Mouse (Mus musculus): ENCODE data around the gene Csnk2a2. TPM values are rescaled to one million over a fixed set of nuclear protein-coding genes. Genes with fewer than 3 reads are reported as not detected.

Csnk2a2 gene
- polyA plus RNA-seq, 1 experiment from 2014 or later, result 11.1 TPM

- no peak for ATAC-seq (ENCODE audit: insufficient number of reproducible peaks, low FRiP score, low TSS enrichment, low read depth)
- whole genome bisulfite sequencing, result 66% methylated on average over 5 of the region's 5 CpGs
- no peaks in the 10 kb centered on the region for H3K36me3 ChIP-seq
- 0 out of 2 replicates have a peak, but pooled peaks cover 3% of the 10 kb centered on the region for H3K4me1 ChIP-seq
- H3K27me3 ChIP-seq, result no peaks in the 10 kb centered on the region
- H3K4me2 ChIP-seq, result no peak overlapping the region
- H3K27ac ChIP-seq, result no peak overlapping the region
- no peak overlapping the region for H3K9ac ChIP-seq
- H3K4me3 ChIP-seq, result no peak overlapping the region
- no peaks in the 10 kb centered on the region for H3K9me3 ChIP-seq
Observed at GRCm38 (mm10) chr8:95504835-95505234, 15.0 kb upstream of the Csnk2a2 start.

GRCm38 (mm10) chr8:95502431-95502830 is 12.6 kb upstream of the Csnk2a2 start:
- Histone ChIP-seq H3K4me1 (no peaks in the 10 kb centered on the region), H3K27ac (no peak overlapping the region), H3K9ac (no peak overlapping the region), H3K27me3 (no peaks in the 10 kb centered on the region), H3K36me3 (no peaks in the 10 kb centered on the region), H3K4me3 (no peak overlapping the region), H3K9me3 (no peaks in the 10 kb centered on the region), H3K4me2 (no peak overlapping the region)
- 71% methylated on average over 7 of the region's 7 CpGs for WGBS
- ATAC-seq (ENCODE audit: insufficient number of reproducible peaks, low FRiP score, low TSS enrichment, low read depth), result no peak

- WGBS, result 96% methylated on average over 5 of the region's 5 CpGs
- Histone ChIP-seq H3K4me1 (no peaks in the 10 kb centered on the region), H3K27ac (no peak overlapping the region), H3K4me2 (no peak overlapping the region), H3K4me3 (no peak overlapping the region), H3K36me3 (no peaks in the 10 kb centered on the region), H3K9ac (no peak overlapping the region), H3K27me3 (no peaks in the 10 kb centered on the region), H3K9me3 (no peaks in the 10 kb centered on the region)
- no peak for ATAC-seq (ENCODE audit: insufficient number of reproducible peaks, low FRiP score, low TSS enrichment, low read depth)
Observed at GRCm38 (mm10) chr8:95500436-95500835, 10.6 kb upstream of the Csnk2a2 start.

DNA sequence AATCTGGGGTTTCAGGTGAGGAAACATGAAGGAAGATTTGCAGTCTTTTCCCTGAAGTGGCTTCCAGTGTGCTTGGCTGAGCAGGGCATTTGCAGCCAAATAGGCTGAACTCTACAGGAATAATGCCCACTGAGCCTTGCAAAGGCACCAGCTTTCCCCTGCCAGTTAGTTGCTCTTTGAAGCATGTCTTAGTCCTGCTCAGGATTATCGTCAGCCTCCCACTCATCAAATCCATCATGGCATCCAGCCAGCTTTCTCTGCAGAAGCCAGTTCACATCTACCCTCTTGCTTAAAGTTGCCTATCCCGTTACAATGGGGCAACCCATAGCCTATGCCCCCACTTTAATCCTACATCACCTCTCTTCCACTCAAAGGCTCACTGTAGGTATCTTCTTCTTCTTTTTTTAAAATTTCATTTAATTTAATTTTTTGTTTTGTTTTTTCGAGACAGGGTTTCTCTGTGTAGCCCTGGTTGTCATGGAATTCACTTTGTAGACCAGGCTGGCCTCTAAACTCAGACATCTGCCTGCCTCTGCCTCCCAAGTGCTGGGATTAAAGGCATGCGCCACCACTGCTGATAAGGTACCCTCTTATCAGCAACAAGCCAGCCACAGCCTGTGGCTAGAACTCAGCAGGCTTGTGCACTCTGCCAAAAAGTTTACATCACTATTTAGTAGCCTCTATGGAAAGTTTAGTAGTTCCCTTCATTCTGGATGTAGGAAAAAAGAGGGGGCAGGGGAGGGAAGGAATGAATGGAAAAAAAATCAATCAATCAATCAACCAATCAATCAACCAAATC is 9.6 kb upstream of the Csnk2a2 start:
- WGBS, result 69% methylated on average over 4 of the region's 4 CpGs
- Histone ChIP-seq H3K9ac (no peak overlapping the region), H3K4me2 (no peak overlapping the region), H3K27me3 (no peaks in the 10 kb centered on the region), H3K4me1 (no peaks in the 10 kb centered on the region), H3K27ac (no peak overlapping the region), H3K9me3 (no peaks in the 10 kb centered on the region), H3K36me3 (no peaks in the 10 kb centered on the region), H3K4me3 (no peak overlapping the region)
- ATAC-seq (ENCODE audit: insufficient number of reproducible peaks, low FRiP score, low TSS enrichment, low read depth), result no peak

GRCm38 (mm10) chr8:95497821-95498220 is 8.0 kb upstream of the Csnk2a2 start:
- no peak for ATAC-seq (ENCODE audit: insufficient number of reproducible peaks, low FRiP score, low TSS enrichment, low read depth)
- Histone ChIP-seq H3K9ac (no peak overlapping the region), H3K4me3 (no peak overlapping the region), H3K36me3 (no peaks in the 10 kb centered on the region), H3K4me1 (no peaks in the 10 kb centered on the region), H3K27ac (no peak overlapping the region), H3K4me2 (no peak overlapping the region), H3K27me3 (no peaks in the 10 kb centered on the region), H3K9me3 (no peaks in the 10 kb centered on the region)
- WGBS, result 76% methylated on average over 3 of the region's 3 CpGs

DNA sequence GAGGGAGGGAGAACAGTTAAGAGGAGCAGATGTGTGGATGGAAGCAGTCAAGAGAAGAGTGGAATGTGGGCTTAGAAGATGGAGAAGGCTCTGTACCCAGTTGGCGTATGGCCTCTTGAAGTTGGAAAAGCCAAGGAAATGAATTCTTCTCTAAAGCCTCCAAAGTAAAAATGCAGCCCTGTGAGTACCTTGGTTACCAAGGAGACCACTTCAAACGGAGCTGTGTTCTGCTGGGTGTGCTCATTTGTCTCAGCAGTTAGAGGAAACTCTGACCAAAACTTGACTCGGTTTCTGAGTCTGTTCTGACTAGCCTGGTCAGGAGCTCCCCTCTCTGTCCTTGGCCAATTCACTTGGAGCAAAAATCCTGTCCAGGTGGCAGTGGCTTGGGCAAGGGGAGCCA is 6.6 kb upstream of the Csnk2a2 start:
- 29% methylated on average over 3 of the region's 3 CpGs for WGBS
- H3K27me3 ChIP-seq, result no peaks in the 10 kb centered on the region
- no peak overlapping the region for H3K4me2 ChIP-seq
- no peak overlapping the region for H3K4me3 ChIP-seq
- H3K36me3 ChIP-seq, result no peaks in the 10 kb centered on the region
- no peak overlapping the region for H3K27ac ChIP-seq
- no peak for ATAC-seq (ENCODE audit: insufficient number of reproducible peaks, low FRiP score, low TSS enrichment, low read depth)
- H3K9me3 ChIP-seq, result no peaks in the 10 kb centered on the region
- no peak overlapping the region for H3K9ac ChIP-seq
- H3K4me1 ChIP-seq, result no peaks in the 10 kb centered on the region

- H3K4me3 ChIP-seq, result no peak overlapping the region
- H3K4me1 ChIP-seq, result no peaks in the 10 kb centered on the region
- no peak for ATAC-seq (ENCODE audit: insufficient number of reproducible peaks, low FRiP score, low TSS enrichment, low read depth)
- H3K4me2 ChIP-seq, result no peak overlapping the region
- WGBS, result 71% methylated on average over 6 of the region's 6 CpGs
- H3K36me3 ChIP-seq, result no peaks in the 10 kb centered on the region
- no peak overlapping the region for H3K9ac ChIP-seq
- H3K27me3 ChIP-seq, result no peaks in the 10 kb centered on the region
- no peak overlapping the region for H3K27ac ChIP-seq
- no peaks in the 10 kb centered on the region for H3K9me3 ChIP-seq
Observed at GRCm38 (mm10) chr8:95495444-95495843, 5.6 kb upstream of the Csnk2a2 start.

- no peak overlapping the region for H3K27ac ChIP-seq
- no peak overlapping the region for H3K9ac ChIP-seq
- no peaks in the 10 kb centered on the region for H3K9me3 ChIP-seq
- H3K36me3 ChIP-seq, result no peaks in the 10 kb centered on the region
- H3K4me1 ChIP-seq, result peaks cover 13% of the 10 kb centered on the region
- H3K27me3 ChIP-seq, result no peaks in the 10 kb centered on the region
- no peak for ATAC-seq (ENCODE audit: insufficient number of reproducible peaks, low FRiP score, low TSS enrichment, low read depth)
- H3K4me2 ChIP-seq, result no peak overlapping the region
- 58% methylated on average over 4 of the region's 4 CpGs for WGBS
- H3K4me3 ChIP-seq, result no peak overlapping the region
Observed at GRCm38 (mm10) chr8:95492057-95492456, 2.2 kb upstream of the Csnk2a2 start.

GRCm38 (mm10) chr8:95488698-95489332 is 1.0 kb downstream of the Csnk2a2 start:
- H3K4me1 ChIP-seq, result peaks cover 22% of the 10 kb centered on the region
- H3K27me3 ChIP-seq, result no peaks in the 10 kb centered on the region
- H3K9ac ChIP-seq, result peak overlapping the region; percentile 96
- peaks cover 29% of the 10 kb centered on the region for H3K36me3 ChIP-seq
- peak; percentile 88 for ATAC-seq (ENCODE audit: insufficient number of reproducible peaks, low FRiP score, low TSS enrichment, low read depth)
- H3K4me3 ChIP-seq, result peak overlapping the region; percentile 89
- H3K9me3 ChIP-seq, result no peaks in the 10 kb centered on the region
- WGBS, result 4% methylated on average over 18 of the region's 42 CpGs
- H3K4me2 ChIP-seq, result peak overlapping the region; percentile 60
- no peak overlapping the region for H3K27ac ChIP-seq

DNA sequence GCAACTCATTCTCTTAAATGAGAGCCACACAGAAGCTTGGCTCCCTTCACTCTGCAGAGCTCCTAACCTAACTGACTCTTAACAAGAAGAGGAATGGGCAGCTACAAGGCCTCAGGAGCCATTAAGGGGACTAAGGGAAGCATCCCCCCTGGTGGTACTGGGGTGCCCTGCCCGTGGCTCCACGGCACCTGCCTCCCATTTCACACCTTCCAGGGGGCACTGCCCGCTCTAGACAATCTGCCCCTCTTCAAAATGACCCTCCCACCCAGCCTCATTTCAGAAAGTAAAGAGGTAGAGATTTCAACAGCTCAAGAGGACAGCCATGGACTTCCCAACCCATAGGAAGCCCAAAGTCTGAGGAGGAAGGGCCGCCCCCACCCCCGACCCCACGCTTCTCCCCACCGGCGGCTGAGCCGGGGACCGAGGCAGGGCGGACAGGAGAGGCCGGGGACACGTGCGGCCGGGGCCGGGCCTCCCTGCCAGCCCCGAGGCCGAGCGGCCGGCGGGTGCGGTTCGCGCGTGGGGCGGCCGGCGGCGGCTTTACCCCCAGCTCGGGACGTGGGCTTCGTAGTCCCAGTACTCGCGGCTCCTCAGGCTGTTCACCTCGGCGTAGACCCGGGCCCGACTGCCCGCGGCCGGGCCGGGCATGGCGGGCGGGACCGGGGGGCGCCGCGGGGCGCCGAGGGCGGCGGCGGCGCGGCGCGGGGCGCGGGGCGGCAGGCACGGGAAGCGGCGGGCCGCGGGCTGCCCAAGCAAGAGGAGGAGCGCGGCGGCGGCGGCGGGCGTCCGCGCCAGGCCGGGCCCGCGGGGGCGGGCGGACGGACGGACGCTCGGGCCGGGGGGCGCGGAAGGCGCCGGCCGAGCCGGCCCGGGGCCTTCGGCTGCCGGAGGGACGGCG is 1.8 kb downstream of the Csnk2a2 start:
- no peak overlapping the region for H3K27ac ChIP-seq
- H3K9me3 ChIP-seq, result no peaks in the 10 kb centered on the region
- peak overlapping the region; percentile 96 for H3K9ac ChIP-seq
- ATAC-seq (ENCODE audit: insufficient number of reproducible peaks, low FRiP score, low TSS enrichment, low read depth), result peak; percentile 23; the same call in 1 of the 2 replicates
- peak overlapping the region; percentile 89 for H3K4me3 ChIP-seq
- no peaks in the 10 kb centered on the region for H3K27me3 ChIP-seq
- H3K4me1 ChIP-seq, result peaks cover 22% of the 10 kb centered on the region
- WGBS, result under 1% methylated on average over 48 of the region's 95 CpGs
- H3K4me2 ChIP-seq, result peak overlapping the region; percentile 85
- H3K36me3 ChIP-seq, result peaks cover 36% of the 10 kb centered on the region

GRCm38 (mm10) chr8:95470008-95470407 is 19.8 kb downstream of the Csnk2a2 start:
- Histone ChIP-seq H3K27me3 (no peaks in the 10 kb centered on the region), H3K9ac (no peak overlapping the region), H3K9me3 (no peaks in the 10 kb centered on the region), H3K4me1 (no peaks in the 10 kb centered on the region), H3K4me3 (no peak overlapping the region), H3K27ac (no peak overlapping the region), H3K36me3 (peaks cover 72% of the 10 kb centered on the region), H3K4me2 (no peak overlapping the region)
- ATAC-seq (ENCODE audit: insufficient number of reproducible peaks, low FRiP score, low TSS enrichment, low read depth), result no peak
- 95% methylated on average over 4 of the region's 4 CpGs for WGBS

GRCm38 (mm10) chr8:95468995-95469394 is 20.8 kb downstream of the Csnk2a2 start:
- no peak overlapping the region for H3K4me2 ChIP-seq
- peaks cover 73% of the 10 kb centered on the region for H3K36me3 ChIP-seq
- H3K27ac ChIP-seq, result no peak overlapping the region
- no peaks in the 10 kb centered on the region for H3K4me1 ChIP-seq
- no peaks in the 10 kb centered on the region for H3K27me3 ChIP-seq
- no peak overlapping the region for H3K4me3 ChIP-seq
- no peak for ATAC-seq (ENCODE audit: insufficient number of reproducible peaks, low FRiP score, low TSS enrichment, low read depth)
- no peak overlapping the region for H3K9ac ChIP-seq
- no peaks in the 10 kb centered on the region for H3K9me3 ChIP-seq
- 87% methylated on average over 3 of the region's 3 CpGs for WGBS
